Mouse (Mus musculus) CH12.LX (cell line): ENCODE measurements around the gene Net1.

Experiments
- CHD2 ChIP-seq: IDR thresholded peaks from 2 replicates; pipeline ENCODE4 v1.6.1; 2011; ENCODE audit warnings: low read length, improper control_type of control experiment
- CTCF ChIP-seq, 2 experiments: IDR thresholded peaks in 1 of 2; conservative IDR thresholded peaks in 1 of 2; 2 replicates each; pipeline ENCODE4 v1.5.1; 2011 to 2012; ENCODE audit warnings: low read depth in 2 of 2, low read length in 2 of 2, improper control_type of control experiment in 1 of 2, inconsistent platforms in 1 of 2, mild to moderate bottlenecking in 1 of 2, moderate library complexity in 1 of 2
- E2F4 ChIP-seq: IDR thresholded peaks from 2 replicates; pipeline ENCODE4 v1.6.1; 2011; ENCODE audit warnings: low read depth, low read length, improper control_type of control experiment; ENCODE audit not compliant: insufficient replicate concordance
- EP300 ChIP-seq: IDR thresholded peaks from 2 replicates; pipeline ENCODE4 v1.6.1; 2011; ENCODE audit warnings: low read length, improper control_type of control experiment
- GABPA ChIP-seq: IDR thresholded peaks from 2 replicates; pipeline ENCODE4 v1.6.1; 2012; ENCODE audit warnings: low read depth, low read length, improper control_type of control experiment, inconsistent platforms; ENCODE audit not compliant: insufficient replicate concordance
- MAZ ChIP-seq: IDR thresholded peaks from 2 replicates; pipeline ENCODE4 v1.6.1; 2012; ENCODE audit warnings: low read depth, mild to moderate bottlenecking, inconsistent platforms, low read length, improper control_type of control experiment, moderate library complexity
- POLR2A ChIP-seq: IDR thresholded peaks from 2 replicates; pipeline ENCODE4 v1.6.1; 2011; ENCODE audit warnings: low read depth, mild to moderate bottlenecking, improper control_type of control experiment, low read length
- RAD21 ChIP-seq: IDR thresholded peaks from 2 replicates; pipeline ENCODE4 v1.6.1; 2011; ENCODE audit warnings: low read depth, mild to moderate bottlenecking, low read length, improper control_type of control experiment, moderate library complexity
- USF1 ChIP-seq: IDR thresholded peaks from 2 replicates; pipeline ENCODE4 v1.6.1; 2014; ENCODE audit warnings: low read depth, mild to moderate bottlenecking, inconsistent platforms, low read length, improper control_type of control experiment
- ZC3H11A ChIP-seq: IDR thresholded peaks from 2 replicates; pipeline ENCODE4 v1.6.1; 2012; ENCODE audit warnings: low read depth, mild to moderate bottlenecking, inconsistent platforms, low read length, improper control_type of control experiment

- TF ChIP-seq EP300: peak; percentile 33
- TF ChIP-seq GABPA: no peak
- no peak for TF ChIP-seq POLR2A
- TF ChIP-seq RAD21: no peak
- 0 out of 2 replicates have a peak, but pooled peaks have one; percentile 17 for TF ChIP-seq CHD2
- TF ChIP-seq USF1: no peak
- no peak for TF ChIP-seq E2F4
- TF ChIP-seq MAZ: no peak
- TF ChIP-seq CTCF (conservative IDR thresholded peaks at IDR 0.05 in 1 of 2, IDR thresholded peaks at IDR 0.05 in 1 of 2; ENCODE audit: low read depth in 2 of 2, low read length in 2 of 2): no peak
- no peak for TF ChIP-seq ZC3H11A
Observed at GRCm38 (mm10) chr13:3892601-3893000, 25.4 kb downstream of the Net1 start.
